Mouse (Mus musculus): ENCODE results near the gene Git2. TPM values are rescaled to one million over a fixed set of nuclear protein-coding genes. Genes with fewer than 3 reads are reported as not detected.

Git2 gene
- 175 TPM for total RNA-seq (2023)

DNA sequence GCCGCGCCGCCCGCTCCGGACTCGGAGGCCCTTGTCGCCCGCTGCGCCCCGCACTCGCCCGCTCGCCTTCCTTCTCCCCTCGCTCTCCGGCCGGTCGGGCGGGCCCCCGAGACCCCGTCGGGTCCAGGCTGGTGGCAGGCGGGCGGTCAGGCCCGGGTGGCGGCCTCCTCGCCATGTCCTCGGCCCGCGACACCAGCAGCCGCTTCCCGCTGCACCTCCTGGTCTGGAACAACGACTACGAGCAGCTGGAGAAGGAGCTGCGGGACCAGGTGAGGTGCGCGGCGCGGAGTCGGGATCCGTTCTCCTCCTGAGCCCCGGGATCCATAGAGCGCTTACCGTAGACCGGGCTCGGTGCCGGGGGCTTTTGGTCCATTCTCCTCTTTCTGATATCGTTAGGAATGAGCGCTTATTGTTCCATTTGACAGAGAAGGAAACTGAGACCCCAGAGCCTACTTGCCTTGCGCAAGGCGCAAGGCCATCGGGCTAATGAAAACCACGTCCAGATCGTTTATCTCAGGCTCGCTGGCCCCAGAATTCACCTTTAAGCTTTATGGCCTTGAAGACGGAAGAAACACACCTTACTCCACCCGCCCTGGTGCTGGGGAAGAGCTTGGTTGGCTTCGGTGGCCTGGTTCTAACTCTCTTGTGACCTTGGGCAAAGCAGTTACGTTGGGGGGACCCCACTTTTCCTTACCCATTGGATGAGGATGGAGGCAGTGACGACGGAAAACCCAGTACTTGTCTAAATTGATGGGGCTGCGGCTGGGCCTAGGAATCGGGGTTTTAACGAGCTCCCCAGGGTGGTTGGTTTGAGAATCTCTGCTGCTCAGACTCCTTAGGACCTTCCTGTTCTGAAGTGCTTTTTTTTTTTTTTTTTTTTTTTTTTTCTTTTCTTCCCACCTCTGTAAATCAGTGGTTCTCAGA lies at the start of gene Git2:
Gene Git2, minus strand, starts transcription at position 462 of the 924 bp plus-strand sequence.

DNA sequence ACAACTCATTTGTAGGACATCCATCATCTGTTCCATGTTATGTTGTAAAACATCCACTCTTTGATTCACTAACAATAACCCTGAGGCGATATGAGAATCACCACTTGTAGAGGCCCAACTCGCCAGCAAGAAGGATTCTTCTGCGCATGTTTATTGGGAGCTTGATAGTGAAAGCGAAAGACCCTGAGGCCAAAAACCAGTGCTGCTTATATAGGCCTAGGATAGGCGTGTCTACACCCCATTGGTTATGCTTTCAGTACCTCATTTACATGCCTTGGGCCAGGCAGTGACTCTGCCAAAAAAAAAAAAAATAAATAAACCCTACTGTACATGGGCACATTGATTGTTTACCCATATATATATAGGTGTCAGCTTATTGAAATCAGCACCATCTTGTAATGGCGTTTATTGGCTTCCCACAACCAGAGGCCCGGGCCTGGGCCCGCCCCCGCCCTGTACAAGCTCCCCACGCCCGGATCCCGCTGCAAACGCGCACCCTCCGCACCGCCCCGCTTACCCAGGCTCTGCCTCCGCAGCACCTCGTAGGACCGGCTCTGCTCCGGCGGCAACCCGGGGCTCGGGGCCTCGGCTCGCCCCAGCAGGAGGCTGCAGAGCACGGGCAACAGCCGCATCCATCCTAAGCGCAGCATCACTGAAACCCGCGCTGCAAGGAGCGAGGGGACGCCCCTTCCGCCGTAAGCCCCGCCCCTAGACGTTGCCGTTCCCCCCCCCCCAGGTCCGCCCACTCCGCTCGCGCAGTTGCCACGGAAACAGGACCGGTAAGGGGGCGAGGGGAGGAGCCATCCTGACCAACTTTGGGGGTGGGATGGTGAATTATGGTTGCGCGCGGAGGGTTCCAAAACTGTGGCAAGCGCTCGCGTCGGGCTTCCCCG lies 47.7 kb upstream of the Git2 start, which contains the start of gene 1500011B03Rik:
Gene 1500011B03Rik, minus strand, starts transcription at position 673 of the 893 bp plus-strand sequence.

DNA sequence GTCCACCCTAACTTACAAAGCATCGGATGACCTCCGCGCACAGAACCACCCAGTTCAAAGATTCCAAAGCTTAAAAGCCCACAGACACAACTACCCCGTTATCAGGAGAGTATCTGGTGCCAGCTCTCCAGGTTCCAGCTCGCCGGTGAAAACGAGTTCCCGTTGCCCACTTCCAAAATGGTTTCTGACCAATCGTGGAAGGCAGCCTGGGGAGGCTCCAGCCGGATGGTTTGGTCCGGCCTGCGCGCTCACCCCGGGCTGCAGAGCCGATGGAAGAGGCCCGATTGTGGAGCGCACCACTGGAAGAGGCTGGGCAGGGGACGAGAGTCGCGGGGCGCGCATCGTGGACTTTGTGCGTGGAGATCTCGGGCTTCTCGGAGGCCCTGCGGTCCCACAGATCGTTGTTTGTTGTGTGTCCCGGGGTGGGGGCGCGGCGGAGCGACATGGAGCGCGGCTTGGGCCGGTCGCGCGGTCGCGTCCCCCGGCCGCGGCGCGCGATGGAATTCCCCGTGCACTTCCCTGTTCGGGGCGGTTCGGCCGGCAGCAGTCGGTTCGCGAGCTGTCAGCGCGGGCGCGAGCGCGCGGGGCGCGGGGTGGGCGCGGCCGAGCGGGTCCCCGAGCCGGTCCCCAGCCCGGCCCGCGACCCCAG lies 790 bp downstream of the Git2 start, which contains the start of gene Ankrd13a:
Gene Ankrd13a, plus strand, starts transcription at position 275 of the 649 bp plus-strand sequence.

GRCm38 (mm10) chr5:114707265-114708068 lies 67.8 kb downstream of the Git2 start, which contains the start of gene Tchp:
Tchp (plus strand) TSS chr5:114707760.

DNA sequence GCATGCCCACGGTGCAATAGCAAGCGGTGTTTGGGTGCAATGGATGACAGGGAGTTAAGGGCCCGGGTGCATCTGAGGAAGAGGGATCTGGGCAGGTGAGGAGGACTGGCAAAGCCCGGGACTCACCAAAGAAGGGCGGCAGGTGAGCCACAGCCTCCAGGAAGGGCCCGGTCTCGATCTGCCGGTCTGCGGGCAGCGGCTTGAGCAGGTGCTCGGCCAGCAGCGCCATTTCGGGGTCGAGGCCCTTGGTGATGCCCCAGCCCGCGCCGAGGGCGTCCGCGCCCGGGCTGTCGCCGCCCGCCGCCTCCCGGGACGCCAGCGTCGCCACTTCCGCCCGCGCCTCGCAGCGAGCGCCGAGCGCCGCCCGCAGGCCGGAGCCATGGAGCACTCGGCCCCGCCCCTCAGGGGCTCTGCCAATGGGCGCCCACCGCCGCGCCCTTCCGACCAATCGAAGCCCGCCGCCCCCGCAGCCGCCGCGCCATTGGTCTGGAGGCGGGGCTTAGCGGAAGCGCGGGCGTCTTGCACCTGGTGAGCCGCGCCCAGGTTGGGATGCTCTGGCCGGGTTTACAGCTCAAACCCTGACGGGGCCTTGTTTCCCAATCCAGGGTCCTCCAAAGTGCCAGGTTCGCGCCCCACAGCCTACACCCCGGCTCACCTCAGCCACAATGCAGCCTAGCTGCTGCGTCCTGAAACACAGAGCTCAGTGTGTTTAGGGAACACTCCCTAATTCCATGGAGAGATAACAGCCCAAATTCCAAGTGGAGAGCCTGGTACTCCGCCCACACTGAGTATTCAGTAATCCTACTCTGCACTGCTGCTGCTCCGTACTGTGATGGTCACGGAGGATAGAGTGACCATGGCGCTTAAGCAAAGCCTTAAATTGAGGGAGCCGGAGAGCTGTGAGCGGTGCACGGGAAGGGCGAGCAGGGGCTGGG lies 84.4 kb downstream of the Git2 start, which contains the start of gene Gltp:
Gene Gltp, minus strand, starts transcription at position 352 of the 935 bp plus-strand sequence.

Other genes with a start within 250 kb of the Git2 start
- 10.4 TPM for gene Fam222a, start 207.5 kb downstream of the Git2 start, total RNA-seq (2023)
- 1.6 TPM for gene Trpv4, start 117.1 kb downstream of the Git2 start, total RNA-seq (2023)
- 126 TPM for gene Gltp, start 84.5 kb downstream of the Git2 start, total RNA-seq (2023)
- gene Tchp, start 67.8 kb downstream of the Git2 start, total RNA-seq (2023) = 21.8 TPM
- 161 TPM for gene Ankrd13a, start 840 bp downstream of the Git2 start, total RNA-seq (2023)
- 50.6 TPM for gene 1500011B03Rik, start 48.0 kb upstream of the Git2 start, total RNA-seq (2023)
- gene 4930519G04Rik, start 78.1 kb upstream of the Git2 start, total RNA-seq (2023) = not detected
- not detected for gene Gm9936, start 83.2 kb upstream of the Git2 start, total RNA-seq (2023)
- gene Oasl2, start 121.4 kb upstream of the Git2 start, total RNA-seq (2023) = 10.5 TPM
- 2.5 TPM for gene Oasl1, start 147.7 kb upstream of the Git2 start, total RNA-seq (2023)
- gene 2210016L21Rik, start 166.6 kb upstream of the Git2 start, total RNA-seq (2023) = 30.9 TPM
- not detected for gene Hnf1a, start 195.6 kb upstream of the Git2 start, total RNA-seq (2023)
- 57.6 TPM for gene Sppl3, start 235.6 kb upstream of the Git2 start, total RNA-seq (2023)

All from CD4-positive naive resting alpha-beta T cell, adult 57 days (primary cell).